Mouse (Mus musculus) heart, adult 2 months (tissue): Measurements from ENCODE around the gene Git2.

Source experiments
- CTCF ChIP-seq: fragments of 200-600 bp; IDR thresholded peaks from 2 replicates; pipeline ENCODE4 v1.8.1; 2022; ENCODE audit warnings: antibody characterized with exemption, mild to moderate bottlenecking, moderate library complexity
- POLR2A ChIP-seq: fragments of 200-500 bp; IDR thresholded peaks from 2 replicates; pipeline ENCODE4 v1.6.1; 2011; ENCODE audit warnings: mild to moderate bottlenecking, low read depth, low read length, control low read depth; ENCODE audit not compliant: insufficient read depth

- peak; percentile 82 for TF ChIP-seq POLR2A
- no peak for TF ChIP-seq CTCF
Observed at GRCm38 (mm10) chr5:114773211-114773710, 2.1 kb downstream of the Git2 start.
